Mouse (Mus musculus) T-helper 2 cell (primary cell): ENCODE data around the gene Lrp11.

Experiments
- in situ Hi-C: fragments of 300-600 bp; cut with MboI, MseI; formaldehyde crosslinking; loops from one replicate; pipeline ENCODE4 v1.15.1; 2025; ENCODE audit warnings: high pct_unique_total_duplicates

The Lrp11 gene

DNA sequence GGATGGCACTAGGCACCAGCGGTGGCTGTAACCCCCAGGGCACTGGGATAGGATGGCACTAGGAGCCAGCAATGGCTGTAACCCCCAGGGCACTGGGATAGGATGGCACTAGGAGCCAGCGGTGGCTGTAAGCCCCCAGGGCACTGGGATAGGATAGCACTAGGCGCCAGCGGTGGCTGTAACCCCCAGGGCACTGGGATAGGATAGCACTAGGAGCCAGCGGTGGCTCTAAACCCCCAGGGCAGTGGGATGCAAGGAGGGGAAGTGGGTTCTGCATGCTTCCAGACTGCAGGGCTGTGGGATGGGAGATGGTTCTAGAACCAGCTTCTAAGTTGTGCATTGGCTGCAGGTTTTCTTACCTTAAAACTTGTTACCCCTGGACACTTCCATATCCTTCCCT, 31.1 kb downstream of the Lrp11 start:
- in situ Hi-C loops, result loop anchor here (25.0 kb wide), 1 partner anchor 283 kb away; no protein-coding TSS in a partner anchor

DNA sequence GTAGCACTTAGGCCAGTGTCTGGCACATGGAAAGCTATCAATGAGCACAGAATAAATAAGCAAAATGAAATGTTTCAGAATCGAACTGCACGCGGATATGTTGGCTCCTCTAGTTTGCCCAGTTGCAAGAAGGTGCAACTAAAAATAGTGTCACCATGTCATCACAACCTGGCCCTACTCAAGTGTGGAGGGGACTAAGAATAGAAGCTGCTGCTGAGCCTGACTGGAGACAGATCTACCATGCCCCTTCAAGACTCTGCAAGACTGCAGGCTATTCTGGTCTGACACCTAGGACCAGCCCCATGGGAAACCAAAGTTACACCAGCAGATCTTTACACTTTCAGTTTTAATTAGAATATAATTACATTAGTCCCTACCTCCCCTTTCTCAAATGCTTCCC, 32.8 kb downstream of the Lrp11 start:
- in situ Hi-C loops, result loop anchor here (25.0 kb wide), 1 partner anchor 285 kb away; no protein-coding TSS in a partner anchor

DNA sequence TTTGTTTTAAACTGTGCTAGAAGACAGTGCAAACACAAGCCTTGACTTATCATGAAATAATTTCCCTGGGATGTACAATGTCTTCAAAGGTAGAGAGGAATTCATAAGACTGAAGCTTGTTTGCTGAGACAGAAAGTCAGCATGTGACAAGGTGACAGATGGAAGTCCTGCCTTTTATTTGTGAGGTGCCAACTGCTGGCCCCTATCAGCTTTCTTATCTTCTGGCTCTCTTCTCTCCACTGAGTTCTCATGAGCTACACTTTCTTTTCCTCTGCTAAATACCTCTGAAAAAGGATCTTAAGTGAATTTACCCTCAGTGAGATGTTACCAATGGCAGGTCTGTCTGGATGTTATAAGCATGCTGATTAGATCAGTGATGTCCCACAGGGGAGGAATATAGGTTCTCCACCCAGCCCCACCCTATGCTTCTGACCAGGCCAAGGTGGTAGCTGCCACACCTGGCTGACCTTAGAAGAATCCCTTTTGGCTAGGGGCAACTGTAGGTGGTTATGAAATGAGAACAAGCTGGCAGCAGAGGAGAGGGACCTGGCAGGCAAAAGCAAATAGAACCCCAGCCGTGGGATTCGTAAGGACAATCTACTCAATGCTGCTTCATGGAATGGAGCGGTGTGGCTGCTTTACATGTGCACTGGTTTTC, 34.4 kb downstream of the Lrp11 start:
- in situ Hi-C loops, result loop anchor here (25.0 kb wide), 1 partner anchor 287 kb away; no protein-coding TSS in a partner anchor

DNA sequence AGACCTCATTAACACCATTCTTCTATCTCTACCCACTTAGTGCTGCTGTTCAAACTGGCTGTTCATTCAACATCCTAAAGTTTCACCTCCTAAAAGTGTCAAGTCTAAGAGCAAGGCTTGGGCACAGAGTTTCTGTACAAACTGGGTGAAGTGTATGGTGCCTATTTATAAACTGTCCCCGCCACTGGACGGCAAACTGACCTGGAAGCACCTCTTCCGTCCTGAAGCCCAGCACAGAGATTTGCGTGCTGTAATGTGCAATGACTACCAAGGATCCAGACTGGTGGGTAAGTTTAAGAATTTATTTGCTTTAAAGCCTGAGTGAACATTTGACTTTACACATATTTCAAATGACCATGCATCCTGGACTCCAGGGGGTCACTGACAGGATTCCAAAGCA, 39.5 kb downstream of the Lrp11 start:
- in situ Hi-C loops, result no loop called here

DNA sequence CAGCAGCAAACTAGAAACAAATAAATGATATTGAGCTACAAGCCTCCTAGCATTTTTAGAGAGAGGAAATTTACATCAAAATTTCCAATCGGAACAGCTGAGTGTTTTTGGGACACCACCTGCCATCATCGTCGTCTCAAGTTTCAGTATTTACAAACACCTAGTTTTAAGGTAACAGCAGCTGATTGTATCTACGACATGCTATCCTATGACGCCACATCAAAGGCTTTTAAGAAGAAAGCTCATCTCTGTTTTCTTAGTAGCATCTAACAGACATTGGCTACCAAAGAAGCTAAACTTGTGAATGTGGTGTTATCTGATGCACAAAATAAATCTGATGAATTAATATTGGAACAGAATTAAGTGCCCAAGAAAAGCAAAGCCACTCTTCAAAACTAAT, 40.7 kb downstream of the Lrp11 start:
- in situ Hi-C loops, result no loop called here

DNA sequence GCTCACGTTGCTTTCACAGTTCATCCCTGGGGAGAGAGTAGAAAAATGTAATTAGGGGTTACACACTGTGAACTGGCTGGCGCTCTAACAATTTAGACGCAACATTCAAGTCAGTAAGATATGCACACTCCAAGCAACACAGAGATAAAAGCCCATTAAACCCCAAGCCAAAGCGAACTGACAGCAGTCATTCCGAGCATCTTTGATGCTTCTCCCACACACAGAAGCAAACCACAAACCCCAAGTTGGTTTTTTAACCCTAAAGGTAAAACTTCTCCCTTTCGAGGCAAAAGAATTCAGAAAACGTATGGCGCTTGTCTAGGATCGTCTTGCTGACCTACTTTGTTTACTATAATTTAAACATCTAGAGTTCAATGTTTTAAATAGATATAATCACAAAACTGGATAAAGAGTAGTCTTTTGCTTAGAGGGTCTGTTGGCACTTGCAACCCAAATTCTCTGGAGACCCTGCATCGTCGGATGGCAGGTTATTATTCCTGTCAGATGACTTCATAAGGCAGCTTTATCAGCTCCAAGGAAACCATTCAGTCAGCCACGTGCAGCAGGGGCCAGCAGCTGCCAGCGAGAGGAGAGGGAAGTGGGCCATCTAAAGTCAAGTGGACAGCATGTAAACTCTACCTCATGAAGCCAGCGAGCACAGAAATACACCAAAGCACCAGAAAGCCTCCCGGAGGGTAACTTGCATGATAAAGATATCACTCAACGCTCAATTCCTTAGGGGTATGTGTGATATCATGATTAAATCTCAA, 41.5 kb downstream of the Lrp11 start:
- in situ Hi-C loops, result no loop called here

DNA sequence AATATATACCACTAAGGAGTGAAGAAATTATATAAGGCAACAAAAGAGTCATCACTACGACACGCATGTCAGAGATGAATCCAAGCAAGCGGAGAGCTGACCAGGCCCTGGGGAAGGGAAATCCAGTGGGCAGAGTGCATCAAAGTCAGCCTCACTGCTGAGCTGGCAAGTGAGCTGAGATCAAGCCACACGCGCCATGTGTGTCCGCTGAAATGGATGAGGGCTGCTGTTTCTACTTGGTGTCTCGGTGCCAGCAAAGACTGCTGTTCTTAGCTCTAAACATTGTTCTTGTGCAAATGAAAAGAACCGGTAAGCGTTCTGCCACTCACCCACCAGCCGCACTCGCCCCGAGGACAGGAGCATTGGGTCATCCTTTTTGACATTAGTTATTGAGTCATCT, 50.8 kb downstream of the Lrp11 start:
- in situ Hi-C loops, result no loop called here

DNA sequence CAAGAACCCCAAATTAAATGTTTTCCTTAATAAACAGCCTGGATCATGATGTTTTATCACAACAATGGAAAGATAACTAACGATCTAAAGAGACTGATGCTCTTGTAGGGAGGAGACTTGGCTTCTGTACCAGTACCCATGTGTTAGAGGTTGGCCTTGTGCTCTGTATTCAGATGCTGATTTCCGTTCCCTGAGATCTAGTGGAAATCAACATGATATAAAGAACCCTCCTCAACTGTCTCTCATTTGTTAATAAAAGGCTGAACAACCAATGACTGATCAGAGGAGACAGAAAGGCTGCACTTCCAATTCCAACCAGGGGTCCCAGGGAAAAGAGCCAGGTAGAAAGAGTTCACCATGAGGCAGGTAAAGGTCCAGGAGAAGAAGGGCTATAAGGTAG, 56.3 kb downstream of the Lrp11 start:
- in situ Hi-C loops, result no loop called here

DNA sequence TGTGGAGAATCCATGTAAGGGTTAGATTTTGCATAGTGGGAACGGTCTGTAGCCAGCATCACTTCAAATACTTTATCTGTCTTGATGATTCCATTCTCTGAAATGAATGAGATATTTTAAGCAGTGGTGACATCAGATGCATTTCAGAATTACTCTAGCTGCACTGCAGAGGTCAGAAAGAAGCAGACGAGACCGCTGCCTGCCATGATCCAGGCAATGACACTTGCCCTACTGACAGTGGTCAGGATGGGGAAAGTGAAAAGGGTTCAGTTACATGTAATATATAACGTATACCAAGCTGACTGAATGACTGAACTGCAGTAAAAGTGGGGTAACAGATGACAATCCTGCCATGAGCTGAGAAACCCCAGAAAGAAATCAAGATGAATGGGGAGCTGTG, 59.5 kb downstream of the Lrp11 start:
- in situ Hi-C loops, result no loop called here

DNA sequence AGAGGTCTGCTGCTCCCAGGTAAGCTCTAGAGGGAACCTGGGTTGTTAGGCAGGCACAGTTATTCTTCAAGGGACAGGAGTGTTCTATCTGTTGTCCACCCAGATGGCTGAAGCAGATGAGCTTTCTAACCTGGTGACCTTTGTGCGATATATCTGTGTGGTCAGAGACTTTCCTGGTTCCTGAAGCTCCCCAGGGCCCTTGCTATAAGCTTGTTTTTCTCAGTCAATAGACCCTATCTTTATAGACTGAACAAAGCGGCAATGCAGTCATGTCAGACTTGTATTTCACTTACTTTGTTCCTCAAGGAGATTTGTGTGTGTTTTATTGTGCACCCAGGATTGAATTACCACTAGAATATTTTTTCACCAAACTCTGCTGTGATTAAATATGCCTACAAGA, 61.5 kb downstream of the Lrp11 start:
- in situ Hi-C loops, result no loop called here

DNA sequence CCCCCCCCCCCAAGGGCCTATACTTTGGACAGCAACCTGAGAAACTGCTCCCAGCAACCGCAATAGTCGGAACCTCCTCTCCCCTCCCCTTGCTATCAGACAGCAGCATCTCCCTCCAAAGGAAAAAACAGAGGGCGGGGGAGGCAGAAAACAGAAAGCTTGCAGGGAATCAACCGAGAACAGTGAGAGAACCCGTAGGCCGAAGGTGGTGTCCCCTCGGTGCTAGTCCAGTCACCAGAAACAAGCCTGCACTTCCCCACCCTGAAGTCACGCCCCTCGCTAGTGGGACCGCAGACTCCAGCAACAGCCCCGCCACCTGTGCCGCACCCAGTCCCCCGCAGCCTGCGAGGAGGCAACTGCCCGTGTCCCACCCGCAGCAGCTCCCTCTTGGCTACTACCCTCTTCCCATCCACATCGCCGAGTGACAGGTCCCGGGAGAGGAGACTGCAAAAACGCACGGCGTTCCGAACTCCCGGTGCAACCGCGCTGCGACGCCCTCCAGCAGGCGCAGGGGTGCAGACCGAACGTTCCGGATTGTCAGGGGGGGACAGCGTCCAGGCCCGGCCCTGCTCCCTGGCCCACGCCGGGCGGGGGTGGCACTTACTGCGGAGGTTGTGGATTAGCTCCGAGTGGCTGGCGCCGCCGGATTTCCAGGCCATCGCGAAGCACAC, 73.0 kb downstream of the Lrp11 start:
- in situ Hi-C loops, result loop anchor here (10.0 kb wide), 1 partner anchor 1858 kb away; the partner anchor contains the start of gene Fbxo5

DNA sequence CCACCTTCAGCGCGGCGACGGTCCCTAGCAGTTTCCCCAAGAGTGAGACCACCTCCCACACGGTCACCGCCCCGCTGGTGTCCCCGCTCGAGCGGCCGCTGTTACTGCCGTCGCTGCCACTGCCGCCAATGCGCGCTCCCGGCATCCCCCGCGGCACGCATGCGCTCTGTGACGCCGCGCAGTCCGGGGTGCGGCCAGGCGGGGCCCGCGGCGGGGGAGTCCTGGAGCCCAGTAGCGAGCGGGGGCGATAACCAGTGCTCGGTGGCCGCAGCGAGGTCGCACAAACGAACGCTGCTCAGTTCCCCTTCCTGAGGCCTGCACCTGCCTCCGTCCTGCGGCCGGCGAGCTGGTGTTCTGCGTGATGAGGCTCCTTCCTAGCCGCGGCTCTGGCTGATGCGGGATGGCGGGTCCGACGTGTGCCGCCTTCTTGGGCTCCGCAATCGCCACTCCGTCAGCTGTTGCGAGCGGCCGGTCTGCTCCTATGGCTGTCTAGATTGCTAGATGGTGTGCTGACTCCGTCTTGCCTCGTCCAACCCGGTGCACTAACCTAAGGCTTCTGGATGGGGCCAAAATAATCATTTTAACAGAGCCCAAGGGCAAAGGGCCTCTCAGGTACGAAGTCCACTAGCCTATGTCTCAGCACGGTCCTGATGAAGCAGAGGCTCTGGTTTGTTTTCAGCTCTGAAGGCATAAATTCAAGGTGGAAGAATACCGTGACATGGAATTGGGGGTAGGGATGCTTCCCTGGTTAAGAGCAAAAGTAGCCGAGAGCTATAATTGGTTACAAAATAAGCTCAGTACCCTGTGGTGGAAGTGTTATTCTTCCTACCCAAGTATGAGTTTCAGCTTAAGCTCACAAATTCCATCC, 73.8 kb downstream of the Lrp11 start:
- in situ Hi-C loops, result loop anchor here (10.0 kb wide), 1 partner anchor 1859 kb away; the partner anchor contains the start of gene Fbxo5

DNA sequence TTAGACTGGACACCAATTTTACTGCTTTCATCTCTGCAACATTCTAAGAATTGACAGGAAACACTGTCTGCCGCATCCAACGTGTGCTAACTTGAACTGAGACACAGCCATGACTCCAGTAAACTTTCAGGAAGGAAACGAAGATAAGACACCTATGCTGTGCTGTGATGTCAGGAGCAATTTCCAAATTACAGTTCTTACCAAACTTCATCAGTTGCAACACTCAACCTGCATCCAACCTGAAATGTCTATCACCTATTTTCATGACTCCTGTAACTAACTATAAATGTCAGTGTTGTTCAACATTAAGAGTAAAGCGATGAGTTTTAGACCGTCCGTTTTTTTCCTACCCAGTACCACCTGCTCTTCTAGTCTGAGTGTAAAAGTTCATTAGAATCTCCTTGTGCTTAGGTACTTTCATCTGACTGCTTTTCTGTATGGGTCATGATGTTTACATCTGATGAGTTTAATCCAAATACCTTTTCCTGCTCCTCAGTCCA, 74.5 kb downstream of the Lrp11 start:
- in situ Hi-C loops, result loop anchor here (10.0 kb wide), 1 partner anchor 1859 kb away; the partner anchor contains the start of gene Fbxo5

DNA sequence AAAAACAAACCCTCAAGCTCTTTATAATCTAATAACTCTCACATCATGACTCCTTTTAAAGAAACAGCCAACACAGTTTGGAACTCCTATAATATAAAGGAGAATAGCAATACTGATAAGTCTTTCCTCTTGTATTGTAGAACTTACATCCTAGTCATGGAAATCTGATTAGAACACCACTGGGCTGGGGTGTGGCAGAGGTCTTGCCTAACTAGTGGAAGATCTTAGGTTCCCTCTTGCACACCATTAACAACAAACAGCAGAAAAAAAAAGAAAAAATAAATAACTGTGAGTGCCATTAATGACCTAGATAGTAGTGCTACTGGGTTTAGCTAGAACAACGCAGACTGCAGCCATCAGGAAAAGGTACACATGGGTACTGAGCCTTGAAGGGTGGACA, 75.3 kb downstream of the Lrp11 start:
- in situ Hi-C loops, result loop anchor here (10.0 kb wide), 1 partner anchor 1860 kb away; the partner anchor contains the start of gene Fbxo5

DNA sequence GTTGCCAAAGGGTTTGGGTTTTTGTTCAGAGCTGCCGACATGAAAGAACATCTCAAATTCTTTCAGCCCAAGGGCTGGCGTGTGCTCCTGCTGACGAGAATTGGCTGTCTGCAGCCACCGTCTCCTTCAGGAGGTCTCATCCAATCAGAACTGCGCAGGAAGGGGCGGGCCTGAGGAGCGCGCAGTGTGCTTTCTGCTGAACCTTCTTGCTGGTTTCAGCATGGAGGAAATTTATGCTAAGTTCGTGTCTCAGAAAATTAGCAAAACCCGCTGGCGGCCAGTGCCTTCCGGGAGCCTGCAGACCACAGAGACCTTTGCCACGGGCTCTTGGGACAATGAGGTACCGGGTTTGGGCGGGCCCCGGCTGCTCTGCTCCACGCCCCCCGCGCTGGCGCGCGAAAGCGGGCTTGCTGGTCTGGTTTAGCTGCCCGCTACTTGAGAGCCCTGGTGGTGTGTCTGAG, 77.8 kb downstream of the Lrp11 start, which contains the start of gene Nup43:
Gene Nup43, plus strand, starts transcription at position 162 of the 461 bp plus-strand sequence.
- in situ Hi-C loops, result loop anchor here (10.0 kb wide), 1 partner anchor 1863 kb away; the partner anchor contains the start of gene Fbxo5

DNA sequence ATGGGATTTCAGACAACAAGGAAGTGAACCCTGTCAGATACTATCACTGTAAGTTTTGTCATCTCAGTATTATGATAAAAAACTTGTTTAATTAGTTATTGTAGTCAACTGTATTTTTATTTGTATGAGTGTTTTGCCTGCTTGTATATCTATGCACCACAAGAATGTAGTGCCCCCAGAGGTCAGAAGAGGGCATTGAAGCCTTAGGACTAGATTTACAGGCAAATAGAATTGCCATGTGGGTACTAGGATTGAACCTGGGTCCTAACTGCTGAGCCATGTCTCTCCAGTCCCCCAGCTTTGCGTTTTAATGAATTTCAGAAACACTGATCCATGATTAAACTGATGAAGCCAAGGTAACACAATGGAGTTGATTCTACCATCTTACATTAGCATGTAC, 84.1 kb downstream of the Lrp11 start:
- in situ Hi-C loops, result no loop called here
